Mouse (Mus musculus) limb, embryonic 15.5 days (tissue): Measurements from ENCODE around the gene Mapk7. TPM values are rescaled to one million over a fixed set of nuclear protein-coding genes. Genes with fewer than 3 reads are reported as not detected.
A peak's percentile ranks its signal among the peaks of the same experiment; 100 is the strongest.

Source experiments
- ATAC-seq: fragments of 200-750 bp; cut with Nextera tagmentation; 2 replicates; pipeline ENCODE4 v1.8.0; 2017; ENCODE audit warnings: low read depth, moderate TSS enrichment; ENCODE audit not compliant: insufficient number of reproducible peaks, low FRiP score, low TSS enrichment
- H3K27ac ChIP-seq: fragments of 300-500 bp; sonication (generic); 2 replicates; pipeline ENCODE4 v1.5.1; 2015; ENCODE audit warnings: moderate library complexity, mild to moderate bottlenecking, inconsistent platforms
- H3K27me3 ChIP-seq: fragments of 300-500 bp; sonication (generic); 2 replicates; pipeline ENCODE4 v1.6.1; 2015; ENCODE audit warnings: inconsistent platforms
- H3K36me3 ChIP-seq: fragments of 300-500 bp; sonication (generic); 2 replicates; pipeline ENCODE4 v1.6.1; 2015; ENCODE audit warnings: inconsistent platforms
- H3K4me1 ChIP-seq: fragments of 300-500 bp; sonication (generic); 2 replicates; pipeline ENCODE4 v1.6.1; 2015; ENCODE audit warnings: inconsistent platforms
- H3K4me2 ChIP-seq: fragments of 300-500 bp; sonication (generic); 2 replicates; pipeline ENCODE4 v1.6.1; 2015; ENCODE audit warnings: mild to moderate bottlenecking, inconsistent platforms
- H3K4me3 ChIP-seq: fragments of 300-500 bp; sonication (generic); 2 replicates; pipeline ENCODE4 v1.5.1; 2015; ENCODE audit warnings: mild to moderate bottlenecking, inconsistent platforms
- H3K9ac ChIP-seq: fragments of 300-500 bp; sonication (generic); 2 replicates; pipeline ENCODE4 v1.6.1; 2015; ENCODE audit warnings: inconsistent platforms
- H3K9me3 ChIP-seq: fragments of 300-500 bp; sonication (generic); 2 replicates; pipeline ENCODE4 v1.6.1; 2016; ENCODE audit warnings: inconsistent platforms
- WGBS: fragments of 180-500 bp; shearing (Covaris S2); methylation state at CpG from one replicate; pipeline ENCODE4 v1.1.7; 2015; 5-methylcytosine and 5-hydroxymethylcytosine counted together
- polyA plus RNA-seq: library from polyadenylated mRNA; unstranded; fragments of >200 nt; fragmentation: Nextera tagmentation; extraction: Ambion mirVana; gene quantifications from 2 replicates; pipeline ENCODE4 v1.2.1, GENCODE M21; 2015

Mapk7 gene
- polyA plus RNA-seq, 1 experiment from 2014 or later, result 65.0 TPM

GRCm38 (mm10) chr11:61489085-61489484, 5.1 kb downstream of the Mapk7 start:
- Histone ChIP-seq H3K27ac (no peak overlapping the region), H3K4me2 (no peak overlapping the region), H3K4me3 (no peak overlapping the region), H3K9ac (no peak overlapping the region), H3K36me3 (peaks cover 48% of the 10 kb centered on the region), H3K9me3 (no peaks in the 10 kb centered on the region), H3K27me3 (no peaks in the 10 kb centered on the region), H3K4me1 (peaks cover 71% of the 10 kb centered on the region)
- WGBS, result 76% methylated on average over 2 of the region's 2 CpGs
- ATAC-seq, result no peak

- WGBS, result 84% methylated on average over 7 of the region's 7 CpGs
- no peak for ATAC-seq
- H3K27ac ChIP-seq, result peak overlapping the region; percentile 97
- H3K4me3 ChIP-seq, result no peak overlapping the region
- H3K9ac ChIP-seq, result no peak overlapping the region
- H3K27me3 ChIP-seq, result no peaks in the 10 kb centered on the region
- no peak overlapping the region; the same call in 1 of the 2 replicates for H3K4me2 ChIP-seq
- peaks cover 75% of the 10 kb centered on the region for H3K4me1 ChIP-seq
- H3K36me3 ChIP-seq, result peaks cover 48% of the 10 kb centered on the region
- H3K9me3 ChIP-seq, result no peaks in the 10 kb centered on the region
These were observed 6.3 kb downstream of the Mapk7 start for GRCm38 (mm10) chr11:61487936-61488335.

DNA sequence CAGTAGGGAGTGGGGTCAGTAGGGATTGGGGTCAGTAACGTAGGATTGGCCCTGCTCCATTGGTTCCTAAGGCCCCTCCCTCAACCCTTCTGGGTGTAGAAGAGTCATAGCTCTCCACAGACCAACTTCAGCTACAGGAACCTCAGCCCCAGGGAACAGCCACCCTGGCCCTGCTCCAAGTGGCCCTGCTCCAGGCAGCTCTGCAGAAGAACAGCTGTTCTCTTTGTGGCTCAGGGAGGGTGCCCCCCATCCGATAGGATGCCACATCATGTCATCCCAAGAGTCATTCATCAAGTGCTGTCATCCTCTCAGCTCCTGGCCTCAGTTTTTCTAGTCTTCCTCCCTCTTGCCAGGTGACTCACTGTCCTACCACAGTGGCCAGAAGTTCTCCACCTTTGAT, 6.8 kb downstream of the Mapk7 start:
- 15% methylated on average over 2 of the region's 2 CpGs for WGBS
- ATAC-seq, result no peak
- Histone ChIP-seq H3K27me3 (no peaks in the 10 kb centered on the region), H3K4me2 (peak overlapping the region; percentile 62), H3K9me3 (no peaks in the 10 kb centered on the region), H3K4me1 (peaks cover 72% of the 10 kb centered on the region), H3K27ac (peak overlapping the region; percentile 97), H3K4me3 (peak overlapping the region; percentile 48), H3K9ac (no peak overlapping the region), H3K36me3 (peaks cover 48% of the 10 kb centered on the region)

- WGBS, result 74% methylated on average over 14 of the region's 14 CpGs
- Histone ChIP-seq H3K27me3 (no peaks in the 10 kb centered on the region), H3K4me2 (peak overlapping the region; percentile 62), H3K27ac (peak overlapping the region; percentile 97), H3K9ac (peak overlapping the region; percentile 56; the same call in 1 of the 2 replicates), H3K4me3 (peak overlapping the region; percentile 48), H3K9me3 (no peaks in the 10 kb centered on the region), H3K4me1 (peaks cover 76% of the 10 kb centered on the region), H3K36me3 (peaks cover 44% of the 10 kb centered on the region)
- ATAC-seq, result no peak
These were observed 7.6 kb downstream of the Mapk7 start for GRCm38 (mm10) chr11:61486458-61487219.

DNA sequence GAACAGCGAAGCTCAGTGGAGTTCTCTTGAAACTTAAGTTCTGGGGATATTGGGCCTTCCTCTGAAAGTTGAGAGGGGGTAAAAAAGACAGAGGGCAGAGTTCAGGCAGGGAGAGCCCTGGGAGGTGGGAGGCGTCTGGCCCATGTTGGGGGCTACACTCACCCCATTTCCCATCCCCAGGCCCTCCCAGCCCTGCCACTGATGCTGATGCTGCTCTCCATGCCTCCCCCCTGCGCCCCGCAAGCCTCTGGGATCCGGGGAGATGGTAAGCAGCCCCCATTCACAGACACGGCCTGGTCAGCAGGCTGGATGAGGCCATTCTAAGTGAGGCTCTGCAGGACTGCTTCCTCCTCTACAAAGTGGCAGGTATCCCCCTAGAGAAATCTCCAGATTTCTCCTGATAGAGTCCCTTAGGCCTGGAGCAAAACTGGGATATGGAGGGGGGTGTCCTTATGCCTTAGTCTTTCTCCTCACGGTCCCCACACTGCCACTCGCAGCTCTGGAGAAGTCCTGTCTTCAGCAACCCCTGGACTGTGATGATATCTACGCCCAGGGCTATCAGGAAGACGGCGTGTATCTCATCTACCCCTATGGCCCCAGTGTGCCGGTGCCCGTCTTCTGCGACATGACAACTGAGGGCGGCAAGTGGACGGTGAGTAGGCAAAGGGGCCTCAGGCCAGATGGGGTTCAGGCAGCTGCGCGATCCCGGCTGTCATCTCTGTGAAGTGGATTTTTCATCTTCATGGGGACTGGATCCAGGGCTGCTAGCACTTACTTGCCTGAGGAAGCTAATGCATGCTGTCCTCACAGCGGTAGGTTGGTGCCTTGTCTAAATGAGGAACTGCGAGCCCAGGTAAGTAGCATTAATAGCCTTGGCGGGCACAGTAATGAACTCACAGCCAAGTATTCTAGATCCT, 8.4 kb downstream of the Mapk7 start:
- Histone ChIP-seq H3K4me1 (peaks cover 81% of the 10 kb centered on the region), H3K27me3 (no peaks in the 10 kb centered on the region), H3K9me3 (no peaks in the 10 kb centered on the region), H3K4me3 (peak overlapping the region; percentile 48), H3K36me3 (peaks cover 35% of the 10 kb centered on the region), H3K27ac (peak overlapping the region; percentile 97), H3K4me2 (peak overlapping the region; percentile 62), H3K9ac (peak overlapping the region; percentile 56)
- no peak for ATAC-seq
- 27% methylated on average over 22 of the region's 22 CpGs for WGBS

DNA sequence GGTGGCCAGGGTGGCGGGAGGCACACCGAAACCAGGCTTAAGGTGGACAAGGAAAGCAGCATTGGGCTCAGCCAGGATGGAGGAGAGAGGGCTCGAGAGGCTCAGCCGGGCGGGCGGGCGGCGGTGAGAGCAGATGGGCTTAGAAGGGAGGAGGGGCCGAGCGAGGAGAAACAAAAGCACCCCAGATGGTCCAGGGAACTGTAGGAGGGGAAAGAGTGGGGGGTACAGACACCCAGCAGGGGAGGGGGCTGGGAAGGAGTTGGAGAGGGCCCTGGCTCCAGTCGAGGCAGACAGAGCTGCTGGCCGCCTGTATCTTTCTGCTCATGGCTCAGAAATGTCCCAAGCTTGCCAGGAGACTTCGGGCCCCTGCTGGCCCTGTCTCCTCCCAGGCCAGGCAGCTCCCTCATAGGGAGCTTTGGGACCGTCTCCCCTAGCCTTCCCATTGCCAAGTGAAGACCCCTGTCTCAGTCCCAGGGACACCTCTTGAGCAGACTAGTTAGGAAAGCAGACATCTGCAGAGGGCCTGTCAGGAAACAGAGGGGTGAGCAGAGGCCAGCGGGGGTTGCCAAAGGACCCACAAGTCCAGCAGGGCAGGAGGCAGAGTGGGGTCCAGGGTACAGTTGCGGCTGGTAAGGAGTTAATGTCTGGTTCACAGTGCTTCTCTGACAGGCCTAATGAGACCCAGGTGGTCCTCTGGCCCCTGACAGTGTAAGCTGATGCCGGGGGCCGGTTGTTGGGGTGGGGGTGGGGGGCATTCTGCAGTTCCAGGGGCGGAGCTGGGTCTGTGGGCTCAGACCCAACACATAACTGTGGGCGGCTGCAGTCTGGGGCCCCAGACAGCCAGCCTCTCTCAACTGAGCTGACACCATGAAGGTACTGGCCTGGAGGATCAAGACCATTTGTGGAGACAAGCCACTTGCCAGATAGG, 9.3 kb downstream of the Mapk7 start, which contains the start of gene Mfap4:
Mfap4 (plus strand) TSS at position 819 of the 928 bp plus-strand sequence.
- H3K9me3 ChIP-seq, result no peaks in the 10 kb centered on the region
- WGBS, result 14% methylated on average over 20 of the region's 20 CpGs
- H3K4me1 ChIP-seq, result peaks cover 75% of the 10 kb centered on the region
- H3K27ac ChIP-seq, result peak within 1 kb of the TSS; percentile 97
- H3K36me3 ChIP-seq, result peaks cover 26% of the 10 kb centered on the region
- peak within 1 kb of the TSS; percentile 56 for H3K9ac ChIP-seq
- H3K27me3 ChIP-seq, result no peaks in the 10 kb centered on the region
- ATAC-seq, result peak; percentile 92
- peak within 1 kb of the TSS; percentile 48 for H3K4me3 ChIP-seq
- H3K4me2 ChIP-seq, result peak within 1 kb of the TSS; percentile 62

GRCm38 (mm10) chr11:61484256-61484612, 10.0 kb downstream of the Mapk7 start:
- WGBS, result 16% methylated on average over 10 of the region's 10 CpGs
- no peak overlapping the region for H3K9ac ChIP-seq
- no peak for ATAC-seq
- H3K27me3 ChIP-seq, result no peaks in the 10 kb centered on the region
- H3K27ac ChIP-seq, result peak overlapping the region; percentile 97
- H3K4me2 ChIP-seq, result peak overlapping the region; percentile 62
- peaks cover 68% of the 10 kb centered on the region for H3K4me1 ChIP-seq
- peak overlapping the region; percentile 48 for H3K4me3 ChIP-seq
- H3K9me3 ChIP-seq, result no peaks in the 10 kb centered on the region
- peaks cover 20% of the 10 kb centered on the region for H3K36me3 ChIP-seq

GRCm38 (mm10) chr11:61483226-61483845, 10.9 kb downstream of the Mapk7 start:
- no peak overlapping the region for H3K4me2 ChIP-seq
- H3K4me1 ChIP-seq, result peaks cover 62% of the 10 kb centered on the region
- H3K27me3 ChIP-seq, result no peaks in the 10 kb centered on the region
- H3K9me3 ChIP-seq, result no peaks in the 10 kb centered on the region
- H3K4me3 ChIP-seq, result no peak overlapping the region
- no peak for ATAC-seq
- peaks cover 11% of the 10 kb centered on the region for H3K36me3 ChIP-seq
- 37% methylated on average over 13 of the region's 13 CpGs for WGBS
- H3K9ac ChIP-seq, result no peak overlapping the region
- H3K27ac ChIP-seq, result peak overlapping the region; percentile 97

- ATAC-seq, result no peak
- Histone ChIP-seq H3K36me3 (no peaks in the 10 kb centered on the region), H3K4me3 (no peak overlapping the region), H3K27me3 (no peaks in the 10 kb centered on the region), H3K9ac (no peak overlapping the region), H3K27ac (peak overlapping the region; percentile 35), H3K4me1 (peaks cover 58% of the 10 kb centered on the region), H3K4me2 (no peak overlapping the region), H3K9me3 (no peaks in the 10 kb centered on the region)
- WGBS, result 57% methylated on average over 9 of the region's 9 CpGs
These were observed 12.7 kb downstream of the Mapk7 start for GRCm38 (mm10) chr11:61481239-61482090.

DNA sequence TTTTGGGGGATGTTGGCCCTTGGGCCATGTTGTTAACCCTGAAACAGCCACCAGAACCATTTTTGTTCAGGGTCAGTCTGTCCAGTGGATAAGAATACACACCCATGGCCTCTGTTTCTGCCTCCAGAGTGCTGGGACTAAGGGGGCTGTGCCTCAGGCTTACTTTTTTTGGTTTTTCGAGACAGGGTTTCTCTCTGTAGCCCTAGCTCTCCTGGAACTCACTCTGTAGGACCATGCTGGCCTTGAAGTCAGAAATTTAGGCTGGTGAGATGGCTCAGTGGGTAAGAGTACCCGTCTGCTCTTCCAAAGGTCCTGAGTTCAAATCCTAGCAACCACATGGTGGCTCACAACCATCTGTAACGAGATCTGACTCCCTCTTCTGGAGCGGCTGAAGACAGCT, 15.4 kb downstream of the Mapk7 start:
- H3K36me3 ChIP-seq, result no peaks in the 10 kb centered on the region
- no peak overlapping the region for H3K4me3 ChIP-seq
- no peaks in the 10 kb centered on the region for H3K9me3 ChIP-seq
- H3K4me1 ChIP-seq, result peaks cover 32% of the 10 kb centered on the region
- H3K9ac ChIP-seq, result no peak overlapping the region
- ATAC-seq, result no peak
- WGBS, result 83% methylated on average over 4 of the region's 4 CpGs
- H3K27me3 ChIP-seq, result no peaks in the 10 kb centered on the region
- no peak overlapping the region for H3K27ac ChIP-seq
- H3K4me2 ChIP-seq, result no peak overlapping the region
